Mouse (Mus musculus): ENCODE results near the gene Gm8362. TPM values are rescaled to one million over a fixed set of nuclear protein-coding genes. Genes with fewer than 3 reads are reported as not detected.
"Not testable (repeated sequence)": the region's sequence is repeated elsewhere in the genome, so short reads cannot be mapped to it uniquely, and the experiment has no call there.

The Gm8362 gene
- not detected in 2 replicates for polyA plus RNA-seq (2015; fragmentation: Nextera tagmentation; extraction: Ambion mirVana)

DNA sequence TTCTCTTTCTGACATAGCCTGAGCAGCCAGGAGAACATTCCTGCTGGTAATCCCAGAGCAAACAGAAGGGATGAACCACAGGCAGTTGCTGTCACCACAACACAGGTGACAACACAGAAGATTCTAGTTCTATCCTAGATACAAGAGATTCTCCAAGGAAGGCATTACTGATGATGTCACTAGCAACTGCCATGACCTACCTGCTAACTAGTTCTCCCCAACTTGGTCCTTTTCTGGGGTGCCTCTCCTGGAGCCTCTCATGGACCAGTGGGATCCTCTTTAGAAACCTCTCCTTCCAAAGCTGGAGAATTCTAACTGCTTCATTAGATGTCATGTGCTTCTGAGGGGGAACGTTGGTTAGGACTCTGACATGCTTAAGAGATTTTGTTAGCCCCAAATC, at the start of gene Gm8362:
TSS of gene Gm8362 (minus strand) at position 101 of the 400 bp plus-strand sequence.
- H3K27me3 ChIP-seq; H3K36me3 ChIP-seq; H3K9me3 ChIP-seq (replicated peaks); ATAC-seq (replicated peaks; ENCODE audit: insufficient number of reproducible peaks, insufficient read depth, low FRiP score, low read depth); H3K4me3 ChIP-seq; H3K27ac ChIP-seq; H3K4me2 ChIP-seq; H3K9ac ChIP-seq; H3K4me1 ChIP-seq (replicated peaks): not testable (repeated sequence)
- 93% methylated on average over 1 of the region's 1 CpGs for WGBS

- H3K36me3 ChIP-seq; H3K4me1 ChIP-seq (replicated peaks); H3K9me3 ChIP-seq (replicated peaks); H3K27me3 ChIP-seq; H3K27ac ChIP-seq; H3K9ac ChIP-seq; H3K4me2 ChIP-seq; H3K4me3 ChIP-seq; ATAC-seq (replicated peaks; ENCODE audit: insufficient number of reproducible peaks, insufficient read depth, low FRiP score, low read depth): not testable (repeated sequence)
- 84% methylated on average over 3 of the region's 3 CpGs for WGBS
Measured at GRCm38 (mm10) chr14:6823297-6823696, 49.1 kb upstream of the Gm8362 start.

- Histone ChIP-seq H3K4me3 (peak overlapping the region; percentile 52), H3K4me2 (peak overlapping the region; percentile 65)
- not testable (repeated sequence) for H3K4me1 ChIP-seq (replicated peaks); H3K27me3 ChIP-seq; H3K9me3 ChIP-seq (replicated peaks); H3K9ac ChIP-seq; H3K27ac ChIP-seq; ATAC-seq (replicated peaks; ENCODE audit: insufficient number of reproducible peaks, insufficient read depth, low FRiP score, low read depth); H3K36me3 ChIP-seq
- 0% methylated on average over 5 of the region's 13 CpGs for WGBS
Measured at GRCm38 (mm10) chr14:6757231-6757536, 17.0 kb downstream of the Gm8362 start.

DNA sequence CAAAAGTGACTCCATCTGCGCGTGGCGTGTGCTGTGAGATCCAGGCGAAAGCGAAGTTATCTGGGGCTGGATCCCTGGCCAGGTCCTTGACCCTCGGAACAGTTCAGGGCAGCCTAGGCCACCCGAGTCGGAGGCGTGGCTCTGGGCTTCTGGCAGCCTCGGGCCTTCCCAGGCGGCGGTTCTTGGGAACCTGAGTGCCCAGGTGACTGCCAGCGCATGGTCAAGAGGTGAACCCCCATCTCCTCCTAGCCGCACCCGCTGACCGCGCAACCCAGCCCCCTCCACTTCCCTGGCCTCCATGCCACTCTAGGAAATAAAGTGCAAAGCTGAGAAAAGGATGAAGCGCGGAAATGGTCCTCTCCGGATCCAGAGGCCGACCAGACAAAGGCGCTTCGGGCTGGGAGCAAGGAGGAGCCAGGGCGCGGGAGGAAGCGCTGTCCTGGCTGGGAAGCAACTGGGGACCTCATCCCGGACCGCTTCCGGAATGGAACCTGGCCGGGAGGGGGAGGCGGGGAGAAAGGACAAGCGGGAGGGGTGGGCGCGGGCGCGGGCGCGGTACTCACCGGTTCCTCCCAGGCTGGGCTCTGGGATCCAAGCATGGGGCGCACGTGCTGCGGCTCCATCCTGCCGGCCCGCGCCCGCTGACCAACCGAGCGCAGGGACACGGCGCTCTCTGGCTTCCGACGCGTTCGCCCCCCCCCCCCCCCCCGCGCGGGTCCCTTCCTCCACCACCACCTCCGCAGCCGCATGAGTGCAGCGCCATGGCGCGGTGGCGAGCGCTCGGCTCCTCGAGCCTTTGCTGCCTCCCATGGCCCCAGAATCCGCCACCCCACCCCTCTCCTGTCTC, 17.6 kb downstream of the Gm8362 start:
- Histone ChIP-seq H3K9ac (peak overlapping the region; percentile 41; the same call in 1 of the 2 replicates), H3K27ac (peak overlapping the region; percentile 53; the same call in 1 of the 2 replicates), H3K4me3 (peak overlapping the region; percentile 52), H3K4me2 (peak overlapping the region; percentile 65)
- ATAC-seq (replicated peaks; ENCODE audit: insufficient number of reproducible peaks, insufficient read depth, low FRiP score, low read depth); H3K36me3 ChIP-seq; H3K9me3 ChIP-seq (replicated peaks); H3K27me3 ChIP-seq; H3K4me1 ChIP-seq (replicated peaks): not testable (repeated sequence)
- 2% methylated on average over 22 of the region's 67 CpGs for WGBS

DNA sequence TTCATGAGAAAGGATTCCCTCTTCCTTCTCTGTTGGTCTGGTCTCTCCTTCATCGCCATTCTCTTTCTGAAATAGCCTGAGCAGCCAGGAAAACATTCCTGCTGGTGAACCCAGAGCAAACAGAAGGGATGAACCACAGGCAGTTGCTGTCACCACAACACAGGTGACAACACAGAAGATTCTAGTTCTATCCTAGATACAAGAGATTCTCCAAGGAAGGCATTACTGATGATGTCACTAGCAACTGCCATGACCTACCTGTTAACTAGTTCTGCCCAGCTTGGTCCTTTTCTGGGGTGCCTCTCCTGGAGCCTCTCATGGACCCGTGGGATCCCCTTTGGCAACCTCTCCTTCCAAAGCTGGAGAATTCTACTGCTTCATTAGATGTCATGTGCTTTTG, 32.0 kb downstream of the Gm8362 start, which contains the start of gene Gm3636:
TSS of gene Gm3636 (minus strand) at position 101 of the 400 bp plus-strand sequence.
- WGBS = no CpG with 5 or more reads among the region's 2 CpGs
- H3K4me1 ChIP-seq (replicated peaks); H3K27me3 ChIP-seq; H3K27ac ChIP-seq; H3K4me2 ChIP-seq; H3K4me3 ChIP-seq; H3K9me3 ChIP-seq (replicated peaks); H3K9ac ChIP-seq; H3K36me3 ChIP-seq; ATAC-seq (replicated peaks; ENCODE audit: insufficient number of reproducible peaks, insufficient read depth, low FRiP score, low read depth): not testable (repeated sequence)

DNA sequence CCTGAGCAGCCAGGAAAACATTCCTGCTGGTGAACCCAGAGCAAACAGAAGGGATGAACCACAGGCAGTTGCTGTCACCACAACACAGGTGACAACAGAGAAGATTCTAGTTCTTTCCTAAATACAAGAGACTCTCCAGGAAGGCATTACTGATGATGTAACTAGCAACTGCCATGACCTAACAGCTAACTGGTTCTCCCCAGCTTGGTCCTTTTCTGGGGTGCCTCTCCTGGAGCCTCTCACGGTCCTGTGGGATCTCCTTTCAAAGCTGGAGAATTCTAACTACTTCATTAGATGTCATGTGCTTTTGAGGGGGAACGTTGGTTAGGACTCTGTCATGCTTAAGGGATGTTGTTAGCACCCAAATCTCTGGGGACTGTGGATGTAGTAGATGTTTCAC, 54.1 kb downstream of the Gm8362 start, which contains the start of gene Gm8050:
TSS of gene Gm8050 (minus strand) at position 101 of the 400 bp plus-strand sequence.
- not testable (repeated sequence) for H3K36me3 ChIP-seq; H3K9me3 ChIP-seq (replicated peaks); ATAC-seq (replicated peaks; ENCODE audit: insufficient number of reproducible peaks, insufficient read depth, low FRiP score, low read depth); H3K9ac ChIP-seq; H3K4me1 ChIP-seq (replicated peaks); H3K4me3 ChIP-seq; H3K27ac ChIP-seq; H3K4me2 ChIP-seq; H3K27me3 ChIP-seq
- WGBS = 67% methylated on average over 1 of the region's 2 CpGs

Other genes starting within 250 kb of the Gm8362 start
- gene Gm8356, start 237.1 kb downstream of the Gm8362 start, polyA plus RNA-seq (2015; fragmentation: Nextera tagmentation; extraction: Ambion mirVana) = 0.15 TPM in 1 of 2 replicates, not detected in the other
- 0.32 and 0.59 TPM in 2 replicates for gene Gm3629, start 183.8 kb downstream of the Gm8362 start, polyA plus RNA-seq (2015; fragmentation: Nextera tagmentation; extraction: Ambion mirVana)
- gene Gm3460, start 152.0 kb downstream of the Gm8362 start, polyA plus RNA-seq (2015; fragmentation: Nextera tagmentation; extraction: Ambion mirVana) = not detected in 2 replicates
- gene Gm10251, start 90.2 kb downstream of the Gm8362 start, polyA plus RNA-seq (2015; fragmentation: Nextera tagmentation; extraction: Ambion mirVana) = not detected in 2 replicates
- not detected in 2 replicates for gene Gm8050, start 54.2 kb downstream of the Gm8362 start, polyA plus RNA-seq (2015; fragmentation: Nextera tagmentation; extraction: Ambion mirVana)
- gene Gm3636, start 32.1 kb downstream of the Gm8362 start, polyA plus RNA-seq (2015; fragmentation: Nextera tagmentation; extraction: Ambion mirVana) = 7.7 and 7.8 TPM in 2 replicates
- gene Gm3642, start 65.9 kb upstream of the Gm8362 start, polyA plus RNA-seq (2015; fragmentation: Nextera tagmentation; extraction: Ambion mirVana) = not detected in 2 replicates
- 0.67 and 0.78 TPM in 2 replicates for gene Gm3667, start 115.6 kb upstream of the Gm8362 start, polyA plus RNA-seq (2015; fragmentation: Nextera tagmentation; extraction: Ambion mirVana)
- gene Gm6356, start 199.4 kb upstream of the Gm8362 start, polyA plus RNA-seq (2015; fragmentation: Nextera tagmentation; extraction: Ambion mirVana) = not detected in 2 replicates